ENCODE assay signal across 9 mouse cellular contexts in genomic region chr1:40224539-40225284, GRCm38 (mm10). TPM values are rescaled to one million over a fixed set of nuclear protein-coding genes. Genes with fewer than 3 reads are reported as not detected.
DNase-seq lines count a peak whose midpoint lies in the region; ATAC-seq and TF ChIP-seq lines count a peak whose summit lies in the region.
"Had no signal": no experiment of that assay in that cellular context is flagged by ENCODE, and none has a peak within 500 bp of the region (broad histone marks: within the 10 kb centered on the region; RNA-seq: fewer than 3 reads in every experiment).

TSS of gene Il1r1 (plus strand) at chr1:40225080.

- H3K27ac ChIP-seq in limb, embryonic 12.5 days, result peak within 1 kb of the TSS; percentile 62
- no peak within 1 kb of the TSS for H3K27ac ChIP-seq in limb, embryonic 10.5 days
- peak within 1 kb of the TSS; percentile 56 for H3K27ac ChIP-seq in embryonic facial prominence, embryonic 14.5 days (replicated peaks; ENCODE audit: low read depth, low read length)
- peak within 1 kb of the TSS; percentile 68 for H3K27ac ChIP-seq in heart, postnatal 0 days (ENCODE audit: low read depth)
- H3K27ac ChIP-seq: neural tube, embryonic 12.5 days had no signal

- ATAC-seq in limb, embryonic 12.5 days (ENCODE audit: insufficient number of reproducible peaks, insufficient read depth, low FRiP score, low TSS enrichment, low read depth), result 0 out of 2 replicates have a peak, but pooled peaks have one; percentile 37
- peak; percentile 92 for ATAC-seq in embryonic facial prominence, embryonic 14.5 days (ENCODE audit: low read depth)
- ATAC-seq in heart, postnatal 0 days (ENCODE audit: insufficient read depth, low read depth), result peak; percentile 84

- no peaks in the 10 kb centered on the region for H3K9me3 ChIP-seq in limb, embryonic 12.5 days
- H3K9me3 ChIP-seq in limb, embryonic 10.5 days (replicated peaks), result no peaks in the 10 kb centered on the region
- H3K9me3 ChIP-seq in embryonic facial prominence, embryonic 14.5 days (ENCODE audit: control insufficient read depth, low read length), result no peaks in the 10 kb centered on the region
- H3K9me3 ChIP-seq in heart, postnatal 0 days (replicated peaks; ENCODE audit: control insufficient read depth, low read length), result no peaks in the 10 kb centered on the region
- H3K9me3 ChIP-seq: neural tube, embryonic 12.5 days had no signal

- no peak for TF ChIP-seq CTCF in heart, postnatal 0 days (IDR thresholded peaks at IDR 0.05; ENCODE audit: low read depth)

- DNase-seq in limb, embryonic 10.5 days (ENCODE audit: low spot score), result no peak
- peak; percentile 94 for DNase-seq in embryonic facial prominence, embryonic 14.5 days (ENCODE audit: low spot score)
- peak; percentile 85 for DNase-seq in heart, postnatal 0 days (ENCODE audit: low spot score)
- DNase-seq in liver, result peak; percentile 23
- peak; percentile 48 for DNase-seq in ovary, adult 18-20 months (ENCODE audit: low spot score)
- no peak for DNase-seq in frontal cortex, postnatal 10 days (ENCODE audit: low spot score in 2 of 2)
- no peak for DNase-seq in thymus, postnatal 10 days (ENCODE audit: low spot score in 2 of 2)

- 45% methylated on average over 12 of the region's 12 CpGs for WGBS in limb, embryonic 12.5 days
- WGBS in limb, embryonic 10.5 days, result 59% methylated on average over 12 of the region's 12 CpGs
- WGBS in embryonic facial prominence, embryonic 14.5 days, result 33% methylated on average over 12 of the region's 12 CpGs
- 15% methylated on average over 12 of the region's 12 CpGs for WGBS in heart, postnatal 0 days

- H3K4me1 ChIP-seq in limb, embryonic 12.5 days (replicated peaks), result peaks cover 19% of the 10 kb centered on the region
- H3K4me1 ChIP-seq in limb, embryonic 10.5 days, result peaks cover 6% of the 10 kb centered on the region
- peaks cover 11% of the 10 kb centered on the region for H3K4me1 ChIP-seq in embryonic facial prominence, embryonic 14.5 days (ENCODE audit: control insufficient read depth, insufficient read depth, low read length)
- H3K4me1 ChIP-seq in heart, postnatal 0 days (ENCODE audit: control insufficient read depth, insufficient read depth), result peaks cover 15% of the 10 kb centered on the region
- H3K4me1 ChIP-seq: neural tube, embryonic 12.5 days had no signal

- H3K4me3 ChIP-seq in limb, embryonic 12.5 days (replicated peaks), result no peak within 1 kb of the TSS
- no peak within 1 kb of the TSS for H3K4me3 ChIP-seq in limb, embryonic 10.5 days
- H3K4me3 ChIP-seq in embryonic facial prominence, embryonic 14.5 days (ENCODE audit: low read depth, low read length), result no peak within 1 kb of the TSS
- peak within 1 kb of the TSS; percentile 37 for H3K4me3 ChIP-seq in heart, postnatal 0 days (ENCODE audit: low read depth, low read length)
- H3K4me3 ChIP-seq: neural tube, embryonic 12.5 days had no signal

- no peaks in the 10 kb centered on the region for H3K36me3 ChIP-seq in limb, embryonic 12.5 days
- H3K36me3 ChIP-seq in limb, embryonic 10.5 days, result no peaks in the 10 kb centered on the region
- H3K36me3 ChIP-seq in embryonic facial prominence, embryonic 14.5 days (ENCODE audit: control insufficient read depth, insufficient read depth, low read length), result no peaks in the 10 kb centered on the region
- H3K36me3 ChIP-seq in heart, postnatal 0 days (replicated peaks; ENCODE audit: control insufficient read depth, insufficient read depth, low read length), result no peaks in the 10 kb centered on the region
- H3K36me3 ChIP-seq: neural tube, embryonic 12.5 days had no signal

- 0 out of 2 replicates have a peak, but pooled peaks have one; percentile 22 for TF ChIP-seq EP300 in heart, postnatal 0 days (IDR thresholded peaks at IDR 0.05; ENCODE audit: low read depth)

- H3K4me2 ChIP-seq in limb, embryonic 12.5 days, result no peak within 1 kb of the TSS
- H3K4me2 ChIP-seq in embryonic facial prominence, embryonic 14.5 days (ENCODE audit: low read depth, low read length), result peak within 1 kb of the TSS; percentile 41
- peak within 1 kb of the TSS; percentile 61 for H3K4me2 ChIP-seq in heart, postnatal 0 days (ENCODE audit: low read depth, low read length)
- H3K4me2 ChIP-seq: neural tube, embryonic 12.5 days had no signal

- H3K27me3 ChIP-seq in limb, embryonic 12.5 days, result no peaks in the 10 kb centered on the region
- no peaks in the 10 kb centered on the region for H3K27me3 ChIP-seq in limb, embryonic 10.5 days (ENCODE audit: low read depth, poor library complexity, severe bottlenecking)
- no peaks in the 10 kb centered on the region for H3K27me3 ChIP-seq in embryonic facial prominence, embryonic 14.5 days (replicated peaks; ENCODE audit: control insufficient read depth, insufficient read depth, low read length)
- no peaks in the 10 kb centered on the region for H3K27me3 ChIP-seq in heart, postnatal 0 days (ENCODE audit: control insufficient read depth, insufficient read depth, low read length)
- H3K27me3 ChIP-seq: neural tube, embryonic 12.5 days had no signal

- H3K9ac ChIP-seq in limb, embryonic 12.5 days (replicated peaks), result no peak within 1 kb of the TSS
- no peak within 1 kb of the TSS for H3K9ac ChIP-seq in embryonic facial prominence, embryonic 14.5 days (ENCODE audit: low read depth, low read length)
- peak within 1 kb of the TSS; percentile 21; the same call in 1 of the 2 replicates for H3K9ac ChIP-seq in heart, postnatal 0 days (replicated peaks; ENCODE audit: low read depth, low read length)
- H3K9ac ChIP-seq: neural tube, embryonic 12.5 days had no signal

RNA-seq across cellular contexts. Expression of gene Il1r1, which starts in this region (rescaled TPM):
- 4.0 and 4.1 TPM in 2 replicates for polyA plus RNA-seq in limb, embryonic 12.5 days (2016; fragmentation: Nextera tagmentation; extraction: Ambion mirVana)
- polyA plus RNA-seq in limb, embryonic 10.5 days (2016; fragmentation: Nextera tagmentation; extraction: Ambion mirVana), result 0.51 and 0.60 TPM in 2 replicates
- polyA plus RNA-seq in embryonic facial prominence, embryonic 14.5 days (2014; fragmentation: Nextera tagmentation; extraction: Ambion mirVana), result 9.3 and 9.6 TPM in 2 replicates
- total RNA-seq in heart, postnatal 0 days (2014; rRNA removed; ENCODE audit: low replicate concordance), result 4.7 and 5.2 TPM in 2 replicates
- 5.1 and 5.6 TPM in 2 replicates for polyA plus RNA-seq in heart, postnatal 0 days (2015; fragmentation: Nextera tagmentation; extraction: Ambion mirVana)

Comparison
In these comparisons a context has a peak if more than half of its experiments do, and no peak if none do; other contexts are left out.
1. ATAC-seq: peak in every context shown above with its lines; median percentile 92 in embryonic facial prominence, embryonic 14.5 days; 84 in heart, postnatal 0 days; 37 in limb, embryonic 12.5 days.
2. DNase-seq: peak in embryonic facial prominence, embryonic 14.5 days (single experiment), heart, postnatal 0 days (single experiment), liver (single experiment) and ovary, adult 18-20 months (single experiment); none in limb, embryonic 10.5 days (single experiment), frontal cortex, postnatal 10 days (0 of 2) and thymus, postnatal 10 days (0 of 2).